Mouse (Mus musculus): ENCODE data around the gene Specc1.

Specc1 gene

DNA sequence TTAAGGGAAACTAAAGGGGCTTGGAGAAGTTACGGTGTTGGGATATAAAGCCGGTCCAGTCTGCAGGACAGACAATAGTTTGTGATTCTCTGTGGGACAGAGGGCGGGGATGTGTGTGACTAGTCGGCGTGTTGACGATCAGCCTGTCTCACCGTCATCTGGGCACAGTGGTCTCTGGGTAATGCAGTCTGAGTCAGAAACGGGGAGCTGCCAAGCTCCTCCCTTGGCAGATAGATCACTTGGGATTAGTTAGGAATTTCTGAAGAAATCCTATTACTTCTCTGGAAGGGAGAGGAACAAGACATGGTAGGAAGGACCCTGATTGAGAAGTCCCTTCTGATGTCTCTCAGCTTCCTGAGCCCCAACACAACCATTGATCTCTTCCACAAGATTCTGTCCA is 287.3 kb downstream of the Specc1 start:
- no peak for DNase-seq (ENCODE audit: low spot score in 2 of 2)

DNA sequence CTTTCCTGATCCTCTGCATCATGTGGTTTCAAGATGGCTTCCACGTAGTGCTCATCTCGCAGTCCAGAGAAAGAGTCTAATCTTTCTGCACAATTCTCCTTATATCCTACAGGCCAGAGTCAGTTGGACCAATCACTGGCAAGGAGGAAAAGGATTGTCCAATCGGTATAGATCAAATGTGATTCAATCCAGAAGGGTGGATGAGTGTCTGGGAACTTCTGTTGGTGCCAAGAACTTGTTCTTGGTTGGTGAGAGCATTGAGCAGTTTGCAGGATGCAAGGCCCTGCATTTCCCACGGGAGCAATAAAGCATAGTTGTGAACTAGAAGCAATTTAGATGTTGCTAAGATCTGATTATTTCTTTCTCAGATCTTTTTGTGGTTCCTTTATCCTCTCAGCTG is 287.9 kb downstream of the Specc1 start:
- DNase-seq (ENCODE audit: low spot score in 2 of 2): no peak

DNA sequence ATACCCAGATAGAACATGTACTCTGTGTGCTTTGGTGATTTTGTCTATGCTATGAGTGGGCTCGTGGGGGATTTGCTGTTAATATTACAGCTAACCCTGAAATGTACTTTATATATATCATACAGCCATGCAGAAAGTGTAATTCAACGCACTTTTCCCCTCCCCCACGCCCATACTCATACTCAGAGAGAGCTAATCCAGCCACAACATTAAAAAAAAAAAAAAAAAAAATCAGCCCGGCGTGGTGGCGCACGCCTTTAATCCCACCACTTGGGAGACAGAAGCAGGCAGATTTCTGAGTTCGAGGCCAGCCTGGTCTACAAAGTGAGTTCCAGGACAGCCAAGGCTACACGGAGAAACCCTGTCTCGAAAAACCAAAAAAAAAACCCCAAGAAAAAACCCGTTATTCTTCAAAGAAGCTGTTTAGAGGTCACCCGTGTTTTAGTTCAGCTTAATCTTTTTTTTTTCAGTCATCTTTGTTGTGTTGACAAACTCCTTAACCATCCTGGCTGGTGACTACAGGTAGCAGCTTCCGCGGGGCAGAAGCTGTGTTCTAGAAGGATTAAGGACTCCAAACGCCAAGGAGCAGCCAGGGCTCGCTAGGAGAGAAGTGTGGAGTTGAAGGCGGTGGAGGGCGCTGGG is 291.3 kb downstream of the Specc1 start:
- no peak for DNase-seq (ENCODE audit: low spot score in 2 of 2)

DNA sequence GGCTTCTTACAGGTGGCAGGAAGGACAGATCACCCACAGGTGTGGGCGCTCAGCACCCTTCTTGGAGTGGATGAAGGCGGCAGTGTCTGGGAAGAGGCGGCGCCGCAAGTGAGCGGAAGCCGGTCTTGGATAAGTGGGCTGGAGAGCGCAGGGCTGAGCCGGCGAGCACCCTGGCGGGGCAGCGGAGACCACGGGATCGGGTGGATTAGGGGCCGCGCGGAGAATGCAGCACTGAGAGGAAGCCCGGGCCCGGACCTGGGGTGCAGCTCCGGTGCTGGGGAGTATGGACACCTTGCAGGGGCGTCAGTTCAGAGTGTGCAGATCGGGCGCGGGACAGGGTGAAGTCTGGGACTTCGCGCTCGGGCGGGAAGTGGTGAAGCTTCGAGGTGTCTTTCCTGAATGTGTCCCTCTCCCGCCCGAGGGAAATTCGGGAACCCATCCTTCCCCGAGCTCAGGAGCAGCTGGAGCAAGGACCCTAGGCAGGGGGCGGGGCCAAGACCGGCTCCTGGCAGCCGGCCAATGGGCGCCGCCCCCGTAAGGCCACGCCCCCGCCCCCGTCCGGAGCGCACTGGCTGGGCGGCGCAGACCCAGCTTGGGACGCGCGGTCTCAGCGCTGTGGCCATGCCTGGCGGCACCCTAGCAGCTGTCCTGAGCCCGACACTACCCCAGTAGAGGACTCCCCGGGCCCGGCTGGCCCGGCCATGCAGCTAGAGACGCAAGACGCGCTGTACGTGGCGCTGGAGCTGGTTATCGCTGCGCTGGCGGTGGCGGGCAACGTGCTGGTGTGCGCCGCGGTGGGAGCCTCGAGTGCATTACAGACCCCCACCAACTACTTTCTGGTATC is 292.1 kb downstream of the Specc1 start, which contains the start of gene Adora2b:
Adora2b (plus strand) TSS at position 584 of the 844 bp plus-strand sequence.
- DNase-seq (ENCODE audit: low spot score in 2 of 2): peak; percentile 65 to 71

DNA sequence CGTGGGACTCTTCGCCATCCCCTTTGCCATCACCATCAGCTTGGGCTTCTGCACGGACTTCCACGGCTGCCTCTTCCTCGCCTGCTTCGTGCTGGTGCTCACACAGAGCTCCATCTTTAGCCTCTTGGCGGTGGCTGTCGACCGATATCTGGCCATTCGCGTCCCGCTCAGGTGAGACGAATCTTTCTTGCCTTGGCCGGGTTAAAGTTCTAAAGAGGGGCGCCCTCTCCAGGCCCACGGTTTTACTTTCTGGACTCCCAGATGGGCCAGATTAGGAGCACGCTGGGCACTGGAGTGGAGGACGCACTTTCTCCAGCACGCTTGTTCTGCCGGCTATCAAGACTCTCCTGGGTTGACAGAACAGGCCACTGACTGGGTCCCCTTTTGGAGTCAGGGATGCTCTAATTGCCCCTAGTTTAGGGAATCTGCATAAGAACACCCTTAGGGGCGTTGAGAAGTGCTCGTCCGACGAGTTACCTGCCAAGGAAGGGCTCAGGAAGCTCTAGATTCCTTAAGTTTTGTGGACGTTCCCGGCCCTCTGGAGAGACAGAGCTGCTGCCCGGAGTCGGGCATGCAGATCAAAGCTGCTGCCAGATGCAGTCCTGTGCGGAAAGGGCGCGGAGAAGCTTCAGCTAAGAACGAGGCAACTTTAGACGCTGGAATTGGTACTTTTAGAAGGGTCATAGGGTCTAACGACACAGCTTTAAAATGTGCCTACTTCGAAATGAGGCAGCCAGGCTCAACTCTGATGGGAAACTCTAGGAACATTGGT is 292.9 kb downstream of the Specc1 start:
- peak in 1 of 2 experiments; percentile 24 for DNase-seq (ENCODE audit: low spot score in 2 of 2)

DNA sequence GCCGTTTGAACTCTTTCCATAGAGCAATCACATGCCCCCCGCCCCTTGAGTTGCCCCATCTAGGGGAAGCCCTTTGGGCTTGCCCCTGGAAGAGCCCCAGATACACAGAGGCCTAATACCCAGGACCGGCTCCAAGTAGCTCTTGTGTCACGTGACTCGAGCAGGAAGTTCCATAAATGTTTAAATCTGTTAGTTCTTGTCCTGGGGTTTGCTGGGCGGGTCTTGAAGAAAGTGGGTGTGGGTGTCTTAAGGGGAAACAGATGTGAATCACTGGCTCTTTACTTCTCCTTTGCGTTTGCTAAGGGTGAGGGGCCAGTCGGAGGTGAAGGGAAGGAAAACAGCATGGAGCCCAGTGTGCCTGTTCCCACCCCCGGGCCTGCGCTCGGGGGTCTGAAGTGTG is 294.5 kb downstream of the Specc1 start:
- peak in 1 of 2 experiments; percentile 30 for DNase-seq (ENCODE audit: low spot score in 2 of 2)

DNA sequence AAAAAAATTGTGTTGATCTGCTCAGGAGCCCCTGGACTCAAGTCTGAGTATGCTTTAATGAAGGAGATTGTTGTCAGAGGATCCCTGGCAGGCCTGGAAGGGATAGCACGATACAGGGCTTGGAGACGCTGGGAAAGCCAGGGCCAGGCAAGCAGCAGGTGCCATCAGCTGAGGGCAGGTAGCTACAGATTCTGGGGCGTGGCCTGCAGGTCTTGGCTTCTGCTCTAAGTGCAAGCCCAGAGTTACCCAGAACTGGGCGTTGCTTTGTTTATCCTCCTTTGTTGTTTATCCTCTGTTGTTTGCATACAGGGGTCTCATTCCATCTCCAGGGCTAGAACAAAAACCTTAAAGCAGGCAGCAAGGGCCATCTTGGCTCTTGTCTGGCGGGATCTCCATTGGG is 296.8 kb downstream of the Specc1 start:
- no peak for DNase-seq (ENCODE audit: low spot score in 2 of 2)

DNA sequence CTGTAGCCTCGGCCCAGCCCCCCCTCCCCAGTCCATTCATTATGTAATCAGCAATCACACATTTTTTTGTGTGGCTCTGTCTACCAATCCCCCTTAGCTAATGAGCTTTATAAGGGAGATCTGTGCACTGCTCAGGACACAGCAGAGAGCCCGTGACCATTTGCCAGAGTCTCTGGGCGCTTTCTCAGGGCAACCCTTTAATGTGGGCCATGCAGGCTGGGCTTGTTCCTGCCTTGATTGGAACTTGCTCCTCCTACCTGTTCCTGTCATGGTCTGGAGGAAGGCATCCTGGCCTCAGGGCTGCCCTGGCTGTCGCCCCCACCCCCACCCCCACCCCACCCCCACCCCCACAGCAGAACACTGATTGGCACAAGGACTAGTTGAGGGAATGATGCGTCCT is 302.7 kb downstream of the Specc1 start:
- DNase-seq (ENCODE audit: low spot score in 2 of 2): no peak

DNA sequence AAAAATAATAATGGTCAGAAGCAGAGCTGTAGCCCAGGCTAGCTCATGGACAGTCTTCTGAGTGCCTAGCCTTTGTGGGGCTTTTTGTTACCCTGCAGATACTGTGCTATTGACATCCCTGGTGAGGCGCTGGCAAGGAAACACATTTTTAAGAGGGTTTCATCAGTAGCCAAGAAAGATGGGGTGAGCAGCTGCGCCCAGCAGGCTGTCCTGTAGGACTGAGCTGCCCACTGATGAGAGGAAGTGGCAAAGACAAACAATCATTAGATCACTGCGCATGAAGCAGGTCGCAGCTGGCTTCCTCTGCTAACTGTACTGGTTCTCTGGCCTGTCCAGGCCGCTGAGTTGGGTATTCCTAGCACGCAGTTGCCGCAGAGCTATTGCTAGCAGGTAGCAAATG is 307.0 kb downstream of the Specc1 start:
- no peak for DNase-seq (ENCODE audit: low spot score in 2 of 2)

DNA sequence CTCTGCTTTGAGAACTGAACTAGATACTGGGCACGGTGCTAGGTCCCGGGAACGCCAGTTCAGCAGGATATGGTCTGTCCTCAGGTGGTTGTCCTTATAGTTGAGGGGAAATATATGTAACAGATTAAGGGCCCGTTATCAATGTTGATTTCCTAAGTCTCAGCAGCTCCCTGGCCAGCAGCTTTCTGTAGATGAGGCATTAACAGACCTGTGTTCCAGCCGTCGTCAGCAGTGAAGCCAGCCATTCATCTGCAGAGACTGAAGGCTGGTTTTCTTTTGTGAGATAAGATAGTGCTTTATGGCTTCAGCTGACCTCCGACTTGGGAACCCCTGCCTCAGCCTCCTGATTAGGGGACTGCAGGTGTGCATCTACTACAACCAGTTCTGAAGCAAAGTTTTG is 307.5 kb downstream of the Specc1 start:
- DNase-seq (ENCODE audit: low spot score in 2 of 2): no peak

DNA sequence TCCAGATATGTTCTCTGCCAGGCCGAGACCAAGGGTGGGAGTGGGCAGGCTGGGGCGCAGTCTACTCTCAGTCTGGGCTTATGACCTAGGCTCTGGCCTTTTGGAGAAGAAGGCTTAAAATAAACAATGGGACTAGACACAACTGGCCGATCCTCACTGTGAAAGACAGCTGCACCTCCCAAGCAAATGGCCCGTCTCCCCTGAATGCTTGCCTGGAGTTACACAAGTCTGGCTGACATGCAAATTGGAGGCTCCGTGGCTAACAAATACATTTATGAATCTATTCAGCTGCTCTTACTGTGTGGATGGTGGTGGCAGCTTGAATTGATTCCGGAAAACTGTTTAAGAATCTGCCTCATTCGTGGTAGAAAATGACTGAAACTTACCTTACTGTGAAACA is 309.1 kb downstream of the Specc1 start:
- no peak for DNase-seq (ENCODE audit: low spot score in 2 of 2)

DNA sequence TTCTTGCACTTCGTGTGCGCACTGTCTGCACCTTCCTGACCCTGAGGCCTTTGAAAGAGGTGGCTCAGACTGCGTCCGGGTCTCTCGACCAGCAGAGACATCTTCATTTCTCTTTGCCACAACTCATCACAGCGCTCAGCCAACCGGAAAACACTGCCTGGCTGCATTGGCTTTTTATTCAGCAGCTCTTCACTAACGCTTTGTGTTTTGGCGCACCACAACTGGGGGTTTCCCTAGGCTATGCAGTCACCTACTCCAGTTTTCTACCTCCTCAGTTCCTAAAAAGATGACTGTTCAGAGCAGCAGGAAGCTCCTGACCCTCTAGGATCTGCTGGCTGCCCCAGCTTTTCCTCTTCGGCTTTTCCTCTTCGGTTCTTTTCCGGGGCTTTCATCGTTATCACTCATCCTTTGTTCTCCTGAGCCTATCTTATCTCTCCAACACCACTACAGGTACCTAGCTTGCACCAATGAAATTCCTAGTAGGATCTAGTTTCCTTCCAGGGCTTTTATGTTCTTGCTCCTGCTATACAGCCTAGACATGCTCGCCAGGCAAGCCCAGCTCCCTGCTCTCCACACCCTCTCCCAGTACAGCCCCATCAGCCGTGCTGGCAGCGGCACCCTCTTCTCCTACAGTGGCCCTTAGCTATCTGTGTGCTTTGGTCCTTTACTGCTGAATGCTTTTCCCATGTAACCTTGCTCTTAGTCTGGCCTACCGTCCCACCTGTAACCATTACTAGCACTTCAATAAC is 310.1 kb downstream of the Specc1 start:
- no peak for DNase-seq (ENCODE audit: low spot score in 2 of 2)

DNA sequence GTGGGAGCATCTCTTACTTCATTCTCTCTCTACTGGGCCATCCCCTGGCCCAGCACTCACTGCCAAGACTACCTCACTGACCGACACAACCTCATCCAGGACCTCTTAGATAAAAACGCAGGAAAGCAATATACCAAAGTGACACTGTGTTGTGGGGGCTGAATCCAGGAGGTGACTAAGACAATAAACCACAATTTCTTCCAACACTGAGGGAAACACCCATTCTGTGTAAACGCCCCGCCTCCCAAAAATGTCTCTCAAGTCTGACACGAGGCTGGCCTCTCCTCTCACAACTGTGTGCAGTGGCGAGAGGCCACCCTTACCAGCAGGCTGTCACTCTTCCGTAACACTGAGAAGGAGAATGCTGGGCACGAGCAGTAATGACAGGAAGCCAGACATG is 311.8 kb downstream of the Specc1 start:
- no peak for DNase-seq (ENCODE audit: low spot score in 2 of 2)

DNA sequence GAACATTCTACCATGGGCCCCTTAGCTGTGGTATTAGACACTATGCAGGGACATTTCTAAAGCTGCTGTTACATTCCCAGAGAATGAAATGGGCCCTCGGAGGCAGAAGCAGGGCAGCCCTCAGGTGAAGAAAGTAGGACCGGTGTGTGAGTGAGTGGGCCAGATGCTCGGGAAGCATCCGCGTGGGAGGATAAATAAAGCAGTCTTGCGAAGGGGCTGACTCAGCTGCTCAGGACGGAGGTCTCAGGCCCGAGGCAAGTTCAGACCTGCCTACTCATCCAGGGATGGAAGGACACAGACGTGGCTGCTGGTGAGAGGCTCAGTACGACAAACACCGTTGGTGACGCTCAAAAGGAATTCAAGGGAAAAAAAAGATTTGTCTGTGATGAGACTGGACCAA is 312.5 kb downstream of the Specc1 start:
- DNase-seq (ENCODE audit: low spot score in 2 of 2): no peak

DNA sequence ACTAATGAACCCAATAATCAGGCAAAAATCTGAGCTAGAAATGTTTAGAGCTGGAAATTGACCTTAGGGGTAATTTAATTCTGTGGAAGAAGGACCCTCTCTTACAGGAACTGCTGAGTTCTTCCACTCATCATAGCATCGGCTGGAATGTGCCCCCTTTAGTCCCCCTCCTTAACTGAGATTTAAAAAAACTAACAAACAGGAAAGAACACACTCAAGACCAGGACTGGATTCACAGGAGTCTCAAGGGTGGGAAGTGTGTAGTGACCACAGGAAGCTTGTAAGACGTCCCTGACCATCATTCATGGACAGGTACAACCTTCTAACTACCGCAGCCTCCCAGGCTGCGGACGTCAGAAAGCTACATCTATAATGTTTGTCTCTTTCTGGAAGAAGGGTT is 314.3 kb downstream of the Specc1 start:
- DNase-seq (ENCODE audit: low spot score in 2 of 2): no peak
